Mouse (Mus musculus) heart, embryonic 13.5 days (tissue): ENCODE measurements around the gene Cyp11a1. TPM values are rescaled to one million over a fixed set of nuclear protein-coding genes. Genes with fewer than 3 reads are reported as not detected.

Experiments
- ATAC-seq: fragments of 200-750 bp; cut with Nextera tagmentation; 2 replicates; pipeline ENCODE4 v1.8.0; 2017; ENCODE audit warnings: moderate TSS enrichment; ENCODE audit not compliant: insufficient number of reproducible peaks, low FRiP score, low TSS enrichment; ENCODE audit errors: extremely low read depth
- H3K27ac ChIP-seq: fragments of 300-500 bp; sonication (generic); replicated peaks from 2 replicates; pipeline ENCODE4 v1.5.1; 2015; ENCODE audit warnings: moderate library complexity, mild to moderate bottlenecking, inconsistent platforms
- H3K27me3 ChIP-seq: fragments of 300-500 bp; sonication (generic); replicated peaks from 2 replicates; pipeline ENCODE4 v1.6.1; 2015; ENCODE audit warnings: mild to moderate bottlenecking, inconsistent platforms
- H3K36me3 ChIP-seq: fragments of 300-500 bp; sonication (generic); 2 replicates; pipeline ENCODE4 v1.6.1; 2015; ENCODE audit warnings: mild to moderate bottlenecking, inconsistent platforms
- H3K4me1 ChIP-seq: fragments of 300-500 bp; sonication (generic); 2 replicates; pipeline ENCODE4 v1.6.1; 2015; ENCODE audit warnings: inconsistent platforms
- H3K4me2 ChIP-seq: fragments of 300-500 bp; sonication (generic); 2 replicates; pipeline ENCODE4 v1.6.1; 2015; ENCODE audit warnings: inconsistent platforms, mild to moderate bottlenecking, moderate library complexity
- H3K4me3 ChIP-seq: fragments of 300-500 bp; sonication (generic); 2 replicates; pipeline ENCODE4 v1.5.1; 2015; ENCODE audit warnings: moderate library complexity, mild to moderate bottlenecking, inconsistent platforms
- H3K9ac ChIP-seq: fragments of 300-500 bp; sonication (generic); 2 replicates; pipeline ENCODE4 v1.6.1; 2015; ENCODE audit warnings: inconsistent platforms, mild to moderate bottlenecking, moderate library complexity
- H3K9me3 ChIP-seq: fragments of 300-500 bp; sonication (generic); 2 replicates; pipeline ENCODE4 v1.6.1; 2016; ENCODE audit warnings: inconsistent platforms
- WGBS: fragments of 180-500 bp; shearing (Covaris S2); methylation state at CpG from one replicate; pipeline ENCODE4 v1.1.7; 2015; ENCODE audit warnings: mixed read lengths; 5-methylcytosine and 5-hydroxymethylcytosine counted together
- polyA plus RNA-seq: library from polyadenylated mRNA; unstranded; fragments of >200 nt; fragmentation: Nextera tagmentation; extraction: Ambion mirVana; gene quantifications from 2 replicates; pipeline ENCODE4 v1.2.1, GENCODE M21; 2015

The Cyp11a1 gene
- polyA plus RNA-seq, 1 experiment from 2014 or later, result 0.23 TPM

- H3K9ac ChIP-seq, result no peak overlapping the region
- 50% methylated on average over 12 of the region's 12 CpGs for WGBS
- H3K27me3 ChIP-seq, result no peaks in the 10 kb centered on the region; the same call in 1 of the 2 replicates
- ATAC-seq, result no peak
- peaks cover 52% of the 10 kb centered on the region for H3K4me1 ChIP-seq
- H3K27ac ChIP-seq, result no peak overlapping the region
- H3K9me3 ChIP-seq, result no peaks in the 10 kb centered on the region
- no peak overlapping the region for H3K4me3 ChIP-seq
- no peaks in the 10 kb centered on the region for H3K36me3 ChIP-seq
- H3K4me2 ChIP-seq, result no peak overlapping the region
Measured at GRCm38 (mm10) chr9:57965281-57966185, 40.7 kb upstream of the Cyp11a1 start.

- 28% methylated on average over 14 of the region's 14 CpGs for WGBS
- Histone ChIP-seq H3K9ac (0 out of 2 replicates have a peak overlapping the region, but pooled peaks have one; percentile 47), H3K27ac (no peak overlapping the region), H3K4me3 (no peak overlapping the region), H3K4me1 (peaks cover 40% of the 10 kb centered on the region), H3K9me3 (no peaks in the 10 kb centered on the region), H3K27me3 (no peaks in the 10 kb centered on the region; the same call in 1 of the 2 replicates), H3K36me3 (no peaks in the 10 kb centered on the region), H3K4me2 (peak overlapping the region; percentile 22; the same call in 1 of the 2 replicates)
- no peak for ATAC-seq
Measured at GRCm38 (mm10) chr9:57967237-57967960, 38.8 kb upstream of the Cyp11a1 start.

GRCm38 (mm10) chr9:57968166-57968771 is 37.9 kb upstream of the Cyp11a1 start:
- H3K27me3 ChIP-seq, result no peaks in the 10 kb centered on the region; the same call in 1 of the 2 replicates
- no peak overlapping the region for H3K4me3 ChIP-seq
- no peaks in the 10 kb centered on the region for H3K9me3 ChIP-seq
- 75% methylated on average over 9 of the region's 9 CpGs for WGBS
- no peak overlapping the region for H3K4me2 ChIP-seq
- ATAC-seq, result no peak
- H3K9ac ChIP-seq, result no peak overlapping the region
- H3K27ac ChIP-seq, result no peak overlapping the region
- peaks cover 42% of the 10 kb centered on the region for H3K4me1 ChIP-seq
- H3K36me3 ChIP-seq, result no peaks in the 10 kb centered on the region

- Histone ChIP-seq H3K4me2 (no peak overlapping the region), H3K9me3 (no peaks in the 10 kb centered on the region), H3K4me1 (peaks cover 45% of the 10 kb centered on the region), H3K27ac (no peak overlapping the region), H3K27me3 (no peaks in the 10 kb centered on the region; the same call in 1 of the 2 replicates), H3K36me3 (no peaks in the 10 kb centered on the region), H3K4me3 (no peak overlapping the region), H3K9ac (no peak overlapping the region)
- WGBS, result 83% methylated on average over 8 of the region's 8 CpGs
- ATAC-seq, result no peak
Measured at GRCm38 (mm10) chr9:57968783-57969542, 37.2 kb upstream of the Cyp11a1 start.

- Histone ChIP-seq H3K36me3 (no peaks in the 10 kb centered on the region), H3K4me1 (peaks cover 44% of the 10 kb centered on the region), H3K9ac (no peak overlapping the region), H3K27ac (no peak overlapping the region), H3K4me2 (no peak overlapping the region), H3K9me3 (no peaks in the 10 kb centered on the region), H3K27me3 (no peaks in the 10 kb centered on the region; the same call in 1 of the 2 replicates), H3K4me3 (no peak overlapping the region)
- no peak for ATAC-seq
- 73% methylated on average over 11 of the region's 11 CpGs for WGBS
Measured at GRCm38 (mm10) chr9:57969736-57970495, 36.3 kb upstream of the Cyp11a1 start.

GRCm38 (mm10) chr9:57971413-57971812 is 34.8 kb upstream of the Cyp11a1 start:
- H3K4me3 ChIP-seq, result no peak overlapping the region
- 86% methylated on average over 5 of the region's 5 CpGs for WGBS
- H3K4me1 ChIP-seq, result peaks cover 33% of the 10 kb centered on the region
- no peaks in the 10 kb centered on the region for H3K36me3 ChIP-seq
- H3K27me3 ChIP-seq, result no peaks in the 10 kb centered on the region; the same call in 1 of the 2 replicates
- no peak overlapping the region for H3K4me2 ChIP-seq
- H3K27ac ChIP-seq, result no peak overlapping the region
- no peak overlapping the region for H3K9ac ChIP-seq
- H3K9me3 ChIP-seq, result no peaks in the 10 kb centered on the region
- ATAC-seq, result no peak

GRCm38 (mm10) chr9:57972141-57972591 is 34.0 kb upstream of the Cyp11a1 start:
- no peak for ATAC-seq
- Histone ChIP-seq H3K9ac (no peak overlapping the region), H3K27ac (peak overlapping the region; percentile 37; the same call in 1 of the 2 replicates), H3K4me1 (peaks cover 30% of the 10 kb centered on the region), H3K4me3 (no peak overlapping the region), H3K36me3 (no peaks in the 10 kb centered on the region), H3K9me3 (no peaks in the 10 kb centered on the region), H3K27me3 (no peaks in the 10 kb centered on the region; the same call in 1 of the 2 replicates), H3K4me2 (peak overlapping the region; percentile 19; the same call in 1 of the 2 replicates)
- 49% methylated on average over 9 of the region's 9 CpGs for WGBS

GRCm38 (mm10) chr9:57972776-57973439 is 33.3 kb upstream of the Cyp11a1 start:
- 0 out of 2 replicates have a peak, but pooled peaks cover 4% of the 10 kb centered on the region for H3K9me3 ChIP-seq
- ATAC-seq, result no peak
- WGBS, result 46% methylated on average over 9 of the region's 9 CpGs

GRCm38 (mm10) chr9:57973440-57974066 is 32.7 kb upstream of the Cyp11a1 start:
- Histone ChIP-seq H3K4me2 (no peak overlapping the region), H3K4me1 (peaks cover 21% of the 10 kb centered on the region), H3K9me3 (0 out of 2 replicates have a peak, but pooled peaks cover 4% of the 10 kb centered on the region), H3K27ac (no peak overlapping the region), H3K36me3 (no peaks in the 10 kb centered on the region), H3K27me3 (no peaks in the 10 kb centered on the region; the same call in 1 of the 2 replicates), H3K9ac (no peak overlapping the region), H3K4me3 (no peak overlapping the region)
- 83% methylated on average over 6 of the region's 6 CpGs for WGBS
- ATAC-seq, result no peak

More at GRCm38 (mm10) chr9:57972776-57973439, 33.3 kb upstream of the Cyp11a1 start:
- H3K27me3 ChIP-seq, result no peaks in the 10 kb centered on the region; the same call in 1 of the 2 replicates
- H3K9ac ChIP-seq, result no peak overlapping the region
- H3K36me3 ChIP-seq, result no peaks in the 10 kb centered on the region
- H3K4me2 ChIP-seq, result peak overlapping the region; percentile 19; the same call in 1 of the 2 replicates
- peaks cover 23% of the 10 kb centered on the region for H3K4me1 ChIP-seq
- H3K27ac ChIP-seq, result 0 out of 2 replicates have a peak overlapping the region, but pooled peaks have one; percentile 37
- H3K4me3 ChIP-seq, result no peak overlapping the region
